Comparison of ENCODE assay signal across 10 mouse cellular contexts in the genomic region with DNA sequence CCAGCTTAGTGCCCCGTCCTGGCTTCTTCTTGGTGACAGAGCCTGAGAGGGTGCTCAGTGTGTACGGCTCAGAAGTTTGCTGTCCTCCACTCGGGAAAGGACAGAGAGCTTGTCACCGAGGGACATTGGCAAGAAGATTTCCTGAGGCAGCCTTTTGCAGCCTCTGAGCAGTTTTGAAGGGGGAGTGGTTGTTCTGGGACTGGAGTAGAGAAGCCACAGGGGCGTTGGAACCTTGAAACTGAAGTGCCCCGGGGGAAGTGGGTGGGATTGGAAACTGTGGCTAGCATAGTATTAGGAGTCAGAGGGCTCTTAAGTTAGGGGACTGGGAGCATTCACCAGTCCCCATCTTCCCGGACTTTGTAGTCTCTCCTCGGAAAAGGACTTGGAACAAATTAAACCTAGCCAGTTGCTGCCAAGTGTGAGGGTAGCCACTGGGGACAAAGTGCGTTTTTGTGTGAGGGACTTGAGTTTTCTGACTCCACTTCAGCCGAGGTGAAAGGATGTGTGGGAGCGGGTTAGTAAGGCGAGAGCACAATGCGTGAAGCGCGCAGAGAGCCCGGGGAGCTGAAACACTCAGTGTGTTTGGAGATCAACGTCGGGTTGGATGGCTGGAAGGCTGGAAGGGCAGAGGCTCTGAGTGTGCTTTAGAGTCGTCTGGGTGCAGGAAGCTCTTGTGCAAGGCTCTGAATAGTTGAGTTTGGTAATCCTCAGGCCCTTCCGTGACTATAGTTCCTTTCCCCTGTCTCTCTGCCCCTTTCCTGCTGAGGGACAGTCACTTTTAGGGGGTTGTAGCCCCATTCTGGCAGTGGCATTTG. TPM values are rescaled to one million over a fixed set of nuclear protein-coding genes. Genes with fewer than 3 reads are reported as not detected.
DNase-seq lines count a peak whose midpoint lies in the region; ATAC-seq and TF ChIP-seq lines count a peak whose summit lies in the region.
"Had no signal": no experiment of that assay in that cellular context is flagged by ENCODE, and none has a peak within 500 bp of the region (broad histone marks: within the 10 kb centered on the region; RNA-seq: fewer than 3 reads in every experiment).

No protein-coding gene starts in this region.

- intact Hi-C loops in heart, adult 2 months (cut with DNase I): loop anchor here (10.0 kb wide), 2 partner anchors 314 to 376 kb away; partner anchors contain the start of gene Tmem260

- peak; percentile 52 for ATAC-seq in common myeloid progenitor, adult 5-6 weeks (replicated peaks; ENCODE audit: low read depth, poor library complexity, severe bottlenecking)
- no peak for ATAC-seq in CD4-positive, CD25-positive, alpha-beta regulatory T cell, adult 4 months
- ATAC-seq: forebrain, embryonic 16.5 days had no signal

- H3K27me3 ChIP-seq in heart, adult 2 months (ENCODE audit: control insufficient read depth, insufficient read depth, low read length): no peaks in the 10 kb centered on the region
- H3K27me3 ChIP-seq: liver, embryonic 13.5 days had no signal

- no peak for DNase-seq in heart, adult 2 months
- DNase-seq in heart, adult 8-10 months (ENCODE audit: low spot score): no peak
- DNase-seq in kidney, adult 9 months: peak; percentile 88
- DNase-seq in lung, postnatal 36 days: peak; percentile 49
- DNase-seq in right cerebral cortex, postnatal 25 days: no peak
- no peak for DNase-seq in frontal cortex, adult 2 months (ENCODE audit: extremely low spot score in 1 of 2, low spot score in 1 of 2)
- DNase-seq: liver, embryonic 13.5 days had no signal

- peak overlapping the region; percentile 81 for H3K27ac ChIP-seq in heart, adult 2 months
- H3K27ac ChIP-seq: liver, embryonic 13.5 days had no signal

- no peaks in the 10 kb centered on the region for H3K36me3 ChIP-seq in heart, adult 2 months (ENCODE audit: control insufficient read depth, insufficient read depth, low read length)
- H3K36me3 ChIP-seq: liver, embryonic 13.5 days had no signal

- peaks cover 37% of the 10 kb centered on the region for H3K4me1 ChIP-seq in heart, adult 2 months (ENCODE audit: control insufficient read depth, insufficient read depth, low read length)

- no peak for TF ChIP-seq POLR2A in heart, adult 2 months (IDR thresholded peaks at IDR 0.05; ENCODE audit: insufficient read depth, low read depth, low read length)

- TF ChIP-seq EP300 in heart, adult 2 months (IDR thresholded peaks at IDR 0.05; ENCODE audit: insufficient read depth, low read depth, low read length): no peak

- 30% methylated on average over 20 of the region's 20 CpGs for WGBS in heart, adult 2 months

- H3K4me3 ChIP-seq in heart, adult 2 months: no peak overlapping the region
- H3K4me3 ChIP-seq: liver, embryonic 13.5 days had no signal

- H3K79me2 ChIP-seq in heart, adult 2 months (replicated peaks; ENCODE audit: control insufficient read depth, insufficient read depth, low read length): peaks cover 5% of the 10 kb centered on the region

- no peak for TF ChIP-seq CTCF in heart, adult 2 months (IDR thresholded peaks at IDR 0.05)

- peak overlapping the region; percentile 26 for H3K9ac ChIP-seq in heart, adult 2 months (ENCODE audit: low read depth, low read length)
- H3K9ac ChIP-seq: liver, embryonic 13.5 days had no signal

RNA-seq across cellular contexts. Expression of gene Peli2, which starts 10.3 kb away (rescaled TPM):
- total RNA-seq in heart, adult 2 months (2021): 10 to 100 TPM; 17.2 to 20.3 TPM
- 8.1 and 10.1 TPM in 2 replicates for polyA plus RNA-seq in heart, adult 2 months (2012; rRNA removed)
- 10 to 100 TPM; 19.1 to 22.9 (median 20.8) TPM for total RNA-seq in heart, adult 8-10 months (2022)
- total RNA-seq in common myeloid progenitor, adult 5-6 weeks (2017): 8.6 and 15.1 TPM in 2 replicates
- 28.5 and 30.9 TPM in 2 replicates for polyA plus RNA-seq in frontal cortex, adult 2 months (2012; rRNA removed)
- 1 to 10 TPM in 1 of 2 experiments, under 1 TPM in 1; 0.37 to 1.4 TPM for polyA plus RNA-seq in CD4-positive, CD25-positive, alpha-beta regulatory T cell, adult 4 months (2017; shearing (Covaris generic))

Comparison
In these comparisons a context has a peak if more than half of its experiments do, and no peak if none do; other contexts are left out.
1. DNase-seq: peak in kidney, adult 9 months (single experiment) and lung, postnatal 36 days (single experiment); none in heart, adult 2 months (0 of 2), heart, adult 8-10 months (single experiment), right cerebral cortex, postnatal 25 days (single experiment) and frontal cortex, adult 2 months (0 of 2).